Mouse (Mus musculus) urinary bladder, adult 18-20 months (tissue): ENCODE measurements around the gene Ttll4.

Experiments used
- DNase-seq, 2 experiments: peaks; one replicate each; pipeline ENCODE4 v3.0.0; 2022; ENCODE audit warnings: low spot score in 2 of 2, mixed read lengths in 2 of 2

The Ttll4 gene

DNA sequence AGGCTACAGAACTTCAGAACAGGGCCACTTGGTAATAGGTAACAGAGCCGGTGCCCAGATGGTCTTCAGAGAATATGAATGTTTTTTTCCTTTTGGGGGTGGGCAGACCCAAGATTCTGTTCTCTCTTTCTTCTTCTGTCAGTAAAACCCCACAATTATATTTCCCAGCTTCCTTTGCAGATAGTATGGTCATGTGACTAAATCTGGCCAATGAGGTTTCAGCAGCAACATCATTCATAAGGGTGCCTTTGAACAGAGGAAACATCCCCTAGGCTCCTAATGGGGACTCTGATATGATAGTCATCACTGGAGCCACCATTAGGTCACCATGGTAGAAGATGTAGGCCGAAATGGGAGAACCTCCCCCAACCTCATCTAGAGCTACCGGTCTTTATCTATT lies 91.3 kb downstream of the Ttll4 start:
- no peak for DNase-seq
